Mouse (Mus musculus) heart, postnatal 10 days (tissue): Measurements from ENCODE around the gene Mpc1. TPM values are rescaled to one million over a fixed set of nuclear protein-coding genes. Genes with fewer than 3 reads are reported as not detected.

ENCODE experiments used
- DNase-seq, 2 experiments: peaks; one replicate each; pipeline ENCODE4 v3.0.0; 2021
- intact Hi-C: fragments of 180-260 bp; cut with DNase I; formaldehyde crosslinking; loops from one replicate; pipeline ENCODE4 v1.15.1; 2025
- total RNA-seq, 2 experiments: library from RNA; stranded (reverse); gene quantifications; 2 replicates each; pipeline ENCODE4 v1.2.3; 2021

Mpc1 gene
- 100 to 1,000 TPM; 352 to 392 TPM for total RNA-seq

- DNase-seq, result peak; percentile 89 to 90
- intact Hi-C loops, result no loop called here
Measured at GRCm38 (mm10) chr17:8282821-8283525, at the start of gene Mpc1. Mpc1 (plus strand) TSS chr17:8282904.

DNA sequence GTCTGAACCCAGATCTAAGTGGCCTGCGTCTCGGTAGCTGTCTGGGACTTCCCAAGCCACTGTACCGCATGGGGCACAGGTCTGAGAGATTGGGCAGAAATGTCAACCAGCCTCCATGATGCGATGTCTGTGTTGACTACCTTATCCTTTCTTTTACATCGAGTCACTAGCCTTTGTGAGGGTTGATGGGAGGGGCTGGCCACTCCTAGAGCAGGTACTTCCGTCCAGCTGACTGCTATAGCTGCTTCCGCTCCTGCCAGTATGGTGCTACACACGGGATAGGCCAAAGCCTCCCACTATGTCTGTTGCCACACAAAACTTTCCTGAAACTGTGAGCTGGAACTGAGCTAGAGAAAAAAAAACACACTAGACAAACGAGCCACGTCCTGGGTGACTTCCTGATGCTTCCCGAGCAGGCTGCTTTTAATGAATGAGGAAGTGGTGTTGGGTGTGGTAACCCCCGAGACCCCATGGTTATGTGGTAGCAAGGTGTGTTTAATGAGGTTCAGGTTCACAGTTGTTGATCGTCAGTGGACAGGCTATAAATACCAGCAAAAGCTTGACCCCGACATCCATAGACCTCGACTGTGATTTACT is 49.0 kb upstream of the Mpc1 start:
- DNase-seq, result no peak
- intact Hi-C loops, result no loop called here

GRCm38 (mm10) chr17:8234537-8234936 is 48.2 kb upstream of the Mpc1 start:
- intact Hi-C loops, result no loop called here
- no peak for DNase-seq

- no peak for DNase-seq
- intact Hi-C loops, result no loop called here
Measured at GRCm38 (mm10) chr17:8235743-8236142, 47.0 kb upstream of the Mpc1 start, which contains the start of gene Ccr6. Ccr6 (plus strand) TSS chr17:8236043.

DNA sequence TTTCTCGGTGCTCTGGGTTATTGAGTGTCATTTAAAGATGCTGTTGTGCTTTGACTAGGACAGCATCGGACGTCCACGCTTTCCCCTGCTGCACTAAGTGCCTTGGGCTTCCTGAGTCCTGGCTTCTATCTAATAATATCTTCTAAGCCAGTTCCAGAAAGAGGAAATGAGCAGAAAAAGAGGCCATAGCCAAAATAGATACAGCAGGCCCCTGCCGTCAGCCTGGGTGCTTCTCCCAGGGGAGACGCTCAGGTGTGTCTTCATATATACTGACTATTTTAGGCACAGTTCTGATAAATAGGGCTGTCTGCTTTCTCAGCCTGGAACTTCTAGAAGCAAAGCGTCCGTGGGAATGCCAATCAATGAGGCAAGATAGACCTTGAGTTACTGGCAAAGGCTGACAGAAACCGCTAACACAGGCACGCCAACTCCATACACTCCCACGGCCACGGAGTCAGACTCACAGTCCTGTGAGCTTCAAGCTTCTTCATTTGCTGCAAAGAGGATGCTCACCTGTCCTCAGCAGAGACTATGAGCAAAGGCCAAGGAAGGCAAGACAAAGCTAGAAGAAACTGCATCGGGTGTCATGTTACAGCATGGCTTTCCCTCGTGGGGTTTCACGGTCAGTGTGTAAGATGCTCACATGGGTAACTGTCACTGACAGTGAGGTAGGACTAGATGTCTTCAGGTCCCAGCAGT is 44.5 kb upstream of the Mpc1 start:
- intact Hi-C loops, result no loop called here
- DNase-seq, result no peak

GRCm38 (mm10) chr17:8239561-8239960 is 43.1 kb upstream of the Mpc1 start:
- intact Hi-C loops, result no loop called here
- DNase-seq, result no peak

- intact Hi-C loops, result no loop called here
- no peak for DNase-seq
Measured at GRCm38 (mm10) chr17:8240517-8240916, 42.2 kb upstream of the Mpc1 start.

DNA sequence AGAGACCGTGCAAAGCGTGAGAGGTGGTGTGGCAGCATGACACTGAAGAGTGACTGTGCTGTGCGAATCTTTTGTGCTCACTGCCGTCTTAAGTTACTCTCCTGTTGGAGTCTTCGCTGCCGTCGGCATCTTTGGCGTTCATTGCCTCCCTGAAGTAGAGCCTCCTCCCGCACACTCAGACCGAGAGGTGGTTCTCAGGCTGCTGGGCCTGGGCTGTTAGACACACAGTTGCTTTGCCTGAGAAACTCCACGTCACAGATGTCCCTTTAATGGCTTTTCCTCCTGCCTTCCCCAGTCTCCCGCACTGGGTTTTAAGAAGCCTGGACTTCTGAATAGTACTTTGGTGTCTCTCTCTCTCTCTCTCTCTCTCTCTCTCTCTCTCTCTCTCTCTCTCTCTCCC is 41.1 kb upstream of the Mpc1 start:
- DNase-seq, result no peak
- intact Hi-C loops, result no loop called here

GRCm38 (mm10) chr17:8242186-8242585 is 40.5 kb upstream of the Mpc1 start:
- intact Hi-C loops, result no loop called here

GRCm38 (mm10) chr17:8244124-8244523 is 38.6 kb upstream of the Mpc1 start:
- DNase-seq, result no peak
- intact Hi-C loops, result no loop called here

More at GRCm38 (mm10) chr17:8242186-8242585, 40.5 kb upstream of the Mpc1 start:
- DNase-seq, result no peak

DNA sequence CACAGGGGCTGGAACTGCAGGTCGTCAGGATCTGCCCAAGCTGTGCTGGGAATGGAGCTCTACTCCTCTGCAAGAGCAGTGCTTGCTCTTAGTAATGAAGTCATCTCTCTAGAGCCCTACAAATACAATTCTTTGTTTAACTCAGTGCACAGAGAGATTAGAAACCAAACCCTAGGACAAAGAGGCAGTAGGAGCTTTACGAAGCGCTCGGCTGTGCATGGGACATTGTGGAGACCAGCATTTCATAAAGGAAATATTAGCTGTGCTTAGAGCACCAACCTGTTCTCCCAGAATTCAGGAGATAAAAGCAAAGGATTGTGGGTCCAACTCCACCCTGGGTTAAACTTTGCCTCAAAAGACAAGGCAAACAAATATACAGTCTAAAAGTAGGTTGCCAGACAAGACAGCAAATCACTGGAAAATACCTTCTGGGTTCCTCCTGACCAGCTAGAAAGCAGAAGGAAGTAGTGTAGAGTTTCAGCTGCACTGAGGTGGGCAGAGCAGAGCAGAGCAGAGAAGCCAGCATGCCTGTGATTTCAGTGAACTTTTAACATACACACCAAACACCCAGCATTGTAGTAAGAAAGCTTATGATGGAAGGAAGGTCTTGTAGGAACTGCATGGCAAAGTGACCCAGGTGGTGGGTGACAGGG is 36.5 kb upstream of the Mpc1 start:
- intact Hi-C loops, result no loop called here
- DNase-seq, result no peak

DNA sequence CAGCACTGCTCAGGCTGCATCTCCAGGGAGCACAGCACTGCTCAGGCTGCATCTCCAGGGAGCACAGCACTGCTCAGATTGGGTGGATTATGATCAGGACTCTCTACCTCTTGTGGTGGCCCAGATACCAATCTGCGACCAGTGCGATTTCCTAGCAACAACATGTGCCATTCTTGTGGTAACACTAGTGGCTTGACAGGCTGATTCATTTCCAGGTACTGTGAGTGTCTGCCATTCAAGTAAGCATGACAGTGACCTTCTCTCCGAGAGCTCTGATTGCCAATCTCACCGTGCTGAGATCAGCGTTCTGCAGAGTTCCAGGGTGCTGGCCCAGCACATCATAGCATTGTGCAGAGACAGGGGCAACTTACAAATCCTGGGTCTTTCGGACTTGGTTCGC is 31.0 kb upstream of the Mpc1 start:
- intact Hi-C loops, result no loop called here
- no peak for DNase-seq

DNA sequence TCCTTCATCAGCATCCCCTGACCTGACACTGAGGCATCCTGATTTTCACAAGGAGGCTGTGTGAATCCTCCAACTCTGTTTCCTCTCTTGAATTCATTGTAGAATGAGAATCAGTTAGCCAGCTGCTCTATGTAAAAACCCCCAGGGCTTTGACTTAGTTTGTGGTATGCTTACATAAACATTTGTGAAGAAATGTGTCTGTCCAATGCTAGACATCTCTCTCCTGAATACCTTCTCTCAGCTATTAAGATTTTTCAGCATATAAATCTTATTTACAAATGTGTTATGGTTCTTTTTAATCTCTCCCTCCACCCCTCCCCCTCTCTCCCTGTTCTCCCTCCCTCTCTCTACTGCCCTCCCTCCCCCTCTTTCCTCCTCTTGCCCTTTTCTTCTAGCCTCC is 28.4 kb upstream of the Mpc1 start:
- intact Hi-C loops, result no loop called here
- no peak for DNase-seq

DNA sequence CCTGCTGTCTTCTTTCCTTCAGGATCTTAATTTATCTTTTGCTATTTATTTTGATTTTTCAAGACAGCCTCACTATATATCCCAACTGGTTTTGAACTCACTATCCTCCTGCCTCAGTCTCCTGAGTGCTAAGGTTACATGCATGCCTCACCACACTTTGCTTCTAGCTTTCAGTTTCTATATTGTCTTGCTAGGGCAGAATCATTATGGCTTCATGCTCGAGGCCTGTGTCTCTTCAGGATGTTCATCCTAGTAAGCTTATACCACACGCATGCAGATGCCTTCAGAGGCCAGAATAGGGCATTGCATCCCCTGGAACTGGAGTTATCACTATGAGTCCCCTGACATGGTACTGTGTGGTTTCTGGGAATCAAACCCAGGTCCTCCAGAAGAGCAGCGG is 27.8 kb upstream of the Mpc1 start:
- intact Hi-C loops, result loop anchor here (5.0 kb wide), 1 partner anchor 207 kb away; no protein-coding TSS in a partner anchor
- no peak for DNase-seq

GRCm38 (mm10) chr17:8255583-8255982 is 27.1 kb upstream of the Mpc1 start:
- intact Hi-C loops, result loop anchor here (5.0 kb wide), 1 partner anchor 207 kb away; no protein-coding TSS in a partner anchor
- no peak for DNase-seq

- intact Hi-C loops, result loop anchor here (5.0 kb wide), 1 partner anchor 205 kb away; no protein-coding TSS in a partner anchor
- DNase-seq, result no peak
Measured at GRCm38 (mm10) chr17:8256982-8257381, 25.7 kb upstream of the Mpc1 start.

- intact Hi-C loops, result loop anchor here (1.0 to 2.0 kb wide), 2 partner anchors 34 to 108 kb away; no protein-coding TSS in a partner anchor
- DNase-seq, result peak; percentile 70 to 79
Measured at GRCm38 (mm10) chr17:8264638-8265037, 18.1 kb upstream of the Mpc1 start.

DNA sequence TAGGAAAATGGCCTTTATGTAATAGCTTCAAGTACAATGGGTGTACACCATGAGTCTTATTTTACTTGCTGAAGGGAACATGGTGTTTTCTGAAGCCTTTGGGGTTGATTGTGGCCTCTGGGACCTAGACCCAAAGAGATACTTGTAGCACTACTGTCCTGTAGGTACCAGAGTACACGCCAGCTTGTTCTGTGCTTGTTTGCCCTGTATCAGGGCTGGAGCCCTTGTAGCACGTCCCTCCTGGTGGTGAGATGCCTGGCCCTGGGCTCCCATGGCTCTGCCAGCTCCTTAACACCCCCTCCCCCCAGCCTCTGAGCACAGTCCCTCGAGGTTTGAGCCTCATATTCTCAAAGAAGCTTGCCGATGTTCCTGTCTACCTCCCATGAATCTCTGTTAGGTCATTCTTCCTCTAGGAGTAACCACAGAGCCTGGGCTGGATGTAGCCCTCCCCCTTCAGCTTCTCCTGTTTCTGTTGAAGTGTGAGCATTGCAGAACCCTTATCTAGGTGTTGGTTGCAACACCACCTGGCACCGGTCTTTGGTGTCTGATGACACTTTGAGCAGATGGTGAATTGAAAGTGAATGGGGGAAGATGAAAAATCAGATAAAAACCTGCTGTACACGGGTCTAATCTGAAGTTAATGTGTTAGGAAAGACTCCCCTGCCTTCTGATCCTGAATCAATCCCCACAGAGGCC is 10.5 kb upstream of the Mpc1 start:
- intact Hi-C loops, result no loop called here
- no peak for DNase-seq

DNA sequence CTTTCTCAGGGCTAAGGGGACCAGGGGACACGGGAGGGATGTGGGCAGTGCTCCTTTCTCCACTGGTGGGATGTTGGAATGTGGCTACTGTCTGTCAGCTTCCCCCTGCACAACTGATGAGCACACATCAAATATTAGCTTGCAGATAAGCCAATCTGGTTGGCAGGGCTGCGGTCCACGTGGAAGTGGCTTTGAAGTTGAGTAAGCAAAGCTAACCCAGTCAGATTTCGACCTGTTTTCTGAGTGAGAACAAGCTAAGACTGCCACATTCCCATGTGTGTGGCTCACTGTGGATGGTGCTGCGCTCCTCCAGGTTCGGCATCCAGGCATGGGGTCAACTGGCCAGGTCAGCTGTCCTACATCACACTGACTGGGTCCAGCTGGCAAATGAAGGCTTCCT is 9.8 kb upstream of the Mpc1 start:
- intact Hi-C loops, result no loop called here
- no peak for DNase-seq

- DNase-seq, result no peak
- intact Hi-C loops, result no loop called here
Measured at GRCm38 (mm10) chr17:8276071-8276470, 6.6 kb upstream of the Mpc1 start.

DNA sequence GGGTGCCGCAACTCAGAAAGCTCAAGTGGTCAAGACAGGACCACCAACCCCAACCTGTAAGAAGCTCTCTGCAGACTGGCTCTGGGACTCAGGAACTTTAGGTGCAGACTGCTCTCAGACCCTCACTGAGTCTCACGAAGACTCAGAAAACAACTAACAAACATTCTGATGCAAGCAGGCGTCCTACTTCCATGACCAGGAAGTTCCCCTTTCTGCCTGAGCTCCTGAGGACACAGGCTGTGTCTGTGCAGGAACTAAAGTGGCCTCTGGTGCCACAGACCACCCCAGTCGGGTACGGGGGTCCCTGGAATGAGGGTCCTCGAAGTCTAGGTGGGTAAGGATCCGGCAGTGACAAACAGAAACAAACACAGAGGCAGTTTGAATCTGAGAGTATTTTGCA is 6.0 kb upstream of the Mpc1 start:
- DNase-seq, result no peak
- intact Hi-C loops, result no loop called here
